In the genomic region with DNA sequence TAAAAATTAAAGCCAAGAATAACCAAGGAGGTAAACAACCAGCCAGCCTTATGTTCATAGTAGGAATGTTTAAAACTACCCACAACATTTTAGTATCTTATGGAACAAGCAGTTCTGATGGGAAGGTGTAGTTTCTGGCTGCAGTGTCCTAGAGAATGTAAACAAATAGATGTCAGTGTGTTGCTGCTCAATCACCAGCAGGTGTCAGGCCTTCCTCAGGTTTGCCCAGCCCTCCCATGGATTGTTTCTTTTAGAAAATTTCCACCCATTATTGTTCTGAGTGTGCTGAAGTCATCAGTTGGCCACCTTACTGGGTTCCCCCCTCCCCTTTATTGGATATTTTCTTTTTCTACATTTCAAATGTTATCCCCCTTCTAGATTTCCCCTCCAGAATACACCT, we compare ENCODE assay signal across 8 mouse cellular contexts. TPM values are rescaled to one million over a fixed set of nuclear protein-coding genes. Genes with fewer than 3 reads are reported as not detected.
DNase-seq lines count a peak whose midpoint lies in the region; ATAC-seq lines count a peak whose summit lies in the region.
"Had no signal": no experiment of that assay in that cellular context is flagged by ENCODE, and none has a peak within 500 bp of the region (broad histone marks: within the 10 kb centered on the region; RNA-seq: fewer than 3 reads in every experiment).

No protein-coding gene starts in this region.

- DNase-seq in right cerebral cortex, postnatal 10 days (ENCODE audit: low spot score in 2 of 2) = peak; percentile 18 to 23
- DNase-seq in right cerebral cortex, postnatal 25 days = no peak
- DNase-seq in layer of hippocampus, postnatal 36 days = peak; percentile 3 to 4
- peak; percentile 0 for DNase-seq in telencephalon, adult 2 months (ENCODE audit: low read depth, low spot score)
- no peak for DNase-seq in cerebellum, adult 9-10 months
- DNase-seq in adrenal gland, postnatal 4 days (ENCODE audit: low spot score in 2 of 2) = no peak
- DNase-seq: cerebellum, postnatal 36 days had no signal

- peak; percentile 99 for ATAC-seq in common myeloid progenitor, adult 5-6 weeks (replicated peaks; ENCODE audit: low read depth, poor library complexity, severe bottlenecking)

RNA-seq across cellular contexts. Expression of gene Vmn2r19, which starts 32.0 kb away (rescaled TPM):
- total RNA-seq in common myeloid progenitor, adult 5-6 weeks (2017) = not detected in 2 replicates
- not detected for total RNA-seq in layer of hippocampus, postnatal 36 days (2021)
- not detected for total RNA-seq in adrenal gland, postnatal 4 days (2021)

RNA-seq across cellular contexts. Expression of gene Clec4e, which starts 50.4 kb away (rescaled TPM):
- total RNA-seq in common myeloid progenitor, adult 5-6 weeks (2017) = 22.4 and 22.8 TPM in 2 replicates
- total RNA-seq in layer of hippocampus, postnatal 36 days (2021) = not detected
- under 1 TPM; 0.14 to 0.23 TPM for total RNA-seq in adrenal gland, postnatal 4 days (2021)

Comparison
In these comparisons a context has a peak if more than half of its experiments do, and no peak if none do; other contexts are left out.
1. DNase-seq: peak in right cerebral cortex, postnatal 10 days (2 of 2), layer of hippocampus, postnatal 36 days (2 of 2) and telencephalon, adult 2 months (single experiment); none in right cerebral cortex, postnatal 25 days (single experiment), cerebellum, adult 9-10 months (single experiment) and adrenal gland, postnatal 4 days (0 of 2).
2. RNA of gene Clec4e, which starts 50.4 kb away (total RNA-seq): 22.4 to 22.8 TPM in common myeloid progenitor, adult 5-6 weeks; 0.14 to 0.23 TPM in adrenal gland, postnatal 4 days and not detected in layer of hippocampus, postnatal 36 days; every median in the first group is over 10 times any median in the second.